Mouse (Mus musculus) liver, embryonic 15.5 days (tissue): Measurements from ENCODE around the gene Cep135. TPM values are rescaled to one million over a fixed set of nuclear protein-coding genes. Genes with fewer than 3 reads are reported as not detected.

Experiments
- ATAC-seq: fragments of 200-750 bp; cut with Nextera tagmentation; 2 replicates; pipeline ENCODE4 v1.8.0; 2017; ENCODE audit warnings: moderate number of reproducible peaks, mild to moderate bottlenecking, moderate library complexity; ENCODE audit not compliant: insufficient read depth
- H3K27ac ChIP-seq: fragments of 300-500 bp; sonication (generic); replicated peaks from 2 replicates; pipeline ENCODE4 v1.5.1; 2015; ENCODE audit warnings: mild to moderate bottlenecking, inconsistent platforms
- H3K27me3 ChIP-seq: fragments of 300-500 bp; sonication (generic); 2 replicates; pipeline ENCODE4 v1.6.1; 2015; ENCODE audit warnings: mild to moderate bottlenecking, inconsistent platforms
- H3K36me3 ChIP-seq: fragments of 300-500 bp; sonication (generic); replicated peaks from 2 replicates; pipeline ENCODE4 v1.6.1; 2015; ENCODE audit warnings: moderate library complexity, mild to moderate bottlenecking, inconsistent platforms
- H3K4me1 ChIP-seq: fragments of 300-500 bp; sonication (generic); replicated peaks from 2 replicates; pipeline ENCODE4 v1.6.1; 2015; ENCODE audit warnings: inconsistent platforms
- H3K4me2 ChIP-seq: fragments of 300-500 bp; sonication (generic); 2 replicates; pipeline ENCODE4 v1.6.1; 2015; ENCODE audit warnings: moderate library complexity, mild to moderate bottlenecking, inconsistent platforms
- H3K4me3 ChIP-seq: fragments of 300-500 bp; sonication (generic); replicated peaks from 2 replicates; pipeline ENCODE4 v1.5.1; 2015; ENCODE audit warnings: mild to moderate bottlenecking, inconsistent platforms
- H3K9ac ChIP-seq: fragments of 300-500 bp; sonication (generic); 2 replicates; pipeline ENCODE4 v1.6.1; 2015; ENCODE audit warnings: moderate library complexity, mild to moderate bottlenecking, inconsistent platforms
- H3K9me3 ChIP-seq: fragments of 300-500 bp; sonication (generic); replicated peaks from 2 replicates; pipeline ENCODE4 v1.6.1; 2016; ENCODE audit warnings: inconsistent platforms
- WGBS: fragments of 180-500 bp; shearing (Covaris S2); methylation state at CpG from one replicate; pipeline ENCODE4 v1.1.7; 2015; ENCODE audit warnings: mixed read lengths; ENCODE audit not compliant: insufficient replicate concordance; 5-methylcytosine and 5-hydroxymethylcytosine counted together
- polyA plus RNA-seq: library from polyadenylated mRNA; unstranded; fragments of >200 nt; fragmentation: Nextera tagmentation; extraction: Ambion mirVana; gene quantifications from 2 replicates; pipeline ENCODE4 v1.2.1, GENCODE M21; 2015

The Cep135 gene
- polyA plus RNA-seq, 1 experiment from 2014 or later: 4.1 TPM

DNA sequence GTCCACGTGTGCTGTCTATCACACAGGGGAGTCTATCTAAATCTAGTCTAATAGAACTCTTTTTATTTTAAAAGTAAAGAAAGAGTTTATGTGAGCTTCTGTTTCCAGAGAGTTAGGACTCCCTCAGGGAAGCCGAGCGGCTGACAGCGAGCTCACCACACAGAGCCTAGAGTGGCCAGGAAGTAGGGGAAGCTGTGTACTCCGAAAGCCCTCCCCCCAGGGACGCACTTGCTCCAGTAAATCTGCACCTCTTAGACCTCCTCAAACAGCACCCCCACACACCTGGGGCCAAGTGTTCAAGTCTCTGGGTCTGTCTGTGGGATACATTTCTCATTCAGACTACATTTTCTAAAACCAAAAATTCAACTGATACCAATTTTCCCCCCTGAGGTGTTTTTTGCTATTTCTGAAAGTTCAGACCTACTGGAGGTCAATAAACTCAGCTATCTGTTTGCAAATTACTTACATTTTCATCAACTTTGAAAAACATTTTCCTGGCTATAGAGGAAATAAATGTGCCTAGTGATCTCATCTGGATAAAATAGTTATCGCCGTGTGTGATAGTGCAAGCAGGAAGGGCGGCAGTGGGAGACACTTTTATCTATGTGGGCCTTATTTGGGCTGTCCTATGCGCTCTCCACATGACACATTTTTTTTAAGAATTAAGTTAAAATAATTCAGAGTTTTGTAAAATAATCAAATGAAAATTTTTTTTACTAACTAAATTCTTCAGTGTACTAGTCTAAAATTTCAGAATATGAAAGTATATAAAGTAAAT is 56.8 kb downstream of the Cep135 start:
- H3K9me3 ChIP-seq: no peaks in the 10 kb centered on the region
- H3K36me3 ChIP-seq: peaks cover 45% of the 10 kb centered on the region
- no peak for ATAC-seq
- H3K4me3 ChIP-seq: no peak overlapping the region
- H3K27me3 ChIP-seq: no peaks in the 10 kb centered on the region
- no peak overlapping the region for H3K4me2 ChIP-seq
- H3K4me1 ChIP-seq: no peaks in the 10 kb centered on the region; the same call in none of the 2 replicates
- H3K27ac ChIP-seq: no peak overlapping the region
- no peak overlapping the region for H3K9ac ChIP-seq
- WGBS: 68% methylated on average over 10 of the region's 10 CpGs

DNA sequence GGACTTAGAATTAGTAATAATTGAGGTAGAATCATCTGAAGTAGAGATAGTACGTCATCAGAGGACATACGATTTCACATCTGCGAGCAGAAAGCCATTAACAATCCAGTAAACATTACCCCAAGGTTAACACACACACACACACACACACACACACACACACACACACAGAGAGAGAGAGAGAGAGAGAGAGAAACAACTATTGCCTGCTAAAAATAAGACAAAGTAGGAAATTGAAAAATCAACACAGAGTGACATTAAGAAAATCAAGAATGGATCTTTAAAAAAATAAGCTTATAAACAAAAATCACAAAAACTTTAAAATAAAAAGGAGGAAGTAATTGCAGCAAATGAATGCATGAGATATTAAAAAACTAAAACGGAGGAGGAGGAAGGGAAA is 61.4 kb downstream of the Cep135 start:
- ATAC-seq: no peak
- H3K4me2 ChIP-seq: no peak overlapping the region
- no peak overlapping the region for H3K4me3 ChIP-seq
- H3K36me3 ChIP-seq: peaks cover 10% of the 10 kb centered on the region; the same call in 1 of the 2 replicates
- peaks cover 8% of the 10 kb centered on the region for H3K4me1 ChIP-seq
- H3K27ac ChIP-seq: no peak overlapping the region
- no peaks in the 10 kb centered on the region for H3K9me3 ChIP-seq
- no peak overlapping the region for H3K9ac ChIP-seq
- no peaks in the 10 kb centered on the region for H3K27me3 ChIP-seq
- WGBS: 70% methylated on average over 4 of the region's 4 CpGs

DNA sequence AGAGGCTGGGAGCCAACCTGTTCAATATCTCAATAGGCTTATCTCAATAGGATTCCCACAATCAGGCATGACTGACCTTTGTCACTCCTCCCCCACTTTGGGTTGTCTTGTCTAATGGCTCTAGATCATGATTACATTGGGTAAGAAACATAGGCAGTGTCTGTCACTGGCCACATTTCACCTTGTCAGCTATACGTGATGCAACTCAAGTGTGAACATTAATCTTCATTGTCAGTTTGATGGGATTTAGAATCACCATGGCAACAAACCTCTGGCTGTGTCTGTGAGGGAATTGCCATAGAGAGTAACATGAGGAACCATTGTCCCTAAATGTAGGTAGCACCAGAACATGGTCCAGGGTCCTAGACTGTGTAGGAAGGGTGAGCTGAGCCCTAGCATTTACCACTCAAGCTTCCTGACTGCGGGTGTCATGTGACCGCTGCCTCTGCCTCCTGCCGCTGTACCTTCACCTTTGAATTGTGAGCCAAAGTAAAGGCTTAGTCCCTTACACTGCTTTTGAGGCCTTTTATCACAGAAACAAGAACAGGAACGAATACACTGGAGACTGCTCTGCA is 62.7 kb downstream of the Cep135 start:
- H3K36me3 ChIP-seq: 0 out of 2 replicates have a peak, but pooled peaks cover 5% of the 10 kb centered on the region
- peaks cover 15% of the 10 kb centered on the region for H3K4me1 ChIP-seq
- no peak overlapping the region for H3K9ac ChIP-seq
- no peaks in the 10 kb centered on the region for H3K9me3 ChIP-seq
- ATAC-seq: no peak
- no peak overlapping the region for H3K4me2 ChIP-seq
- no peak overlapping the region for H3K4me3 ChIP-seq
- 61% methylated on average over 5 of the region's 5 CpGs for WGBS
- H3K27ac ChIP-seq: no peak overlapping the region
- no peaks in the 10 kb centered on the region for H3K27me3 ChIP-seq

DNA sequence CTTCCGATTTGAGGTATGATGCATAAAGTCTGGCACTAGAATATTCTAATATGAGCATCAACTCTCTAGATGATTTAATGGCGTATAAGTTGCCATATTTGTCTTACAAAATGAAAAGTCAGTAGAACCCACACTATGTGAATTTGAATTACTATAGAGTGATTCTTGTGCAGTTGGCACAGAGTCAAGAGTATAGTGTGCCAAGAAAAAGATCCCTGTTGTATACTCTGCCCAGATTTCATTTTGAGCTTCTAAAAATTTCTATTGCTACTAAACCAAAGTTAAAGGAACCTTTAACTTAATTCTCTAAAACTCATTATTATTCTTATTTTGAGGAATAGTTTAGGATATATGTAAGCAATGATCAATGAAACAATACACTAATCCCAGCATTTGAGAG is 67.7 kb downstream of the Cep135 start, which contains the start of gene C530008M17Rik:
Gene C530008M17Rik, plus strand, starts transcription at position 301 of the 400 bp plus-strand sequence.
- ATAC-seq: no peak
- WGBS: 91% methylated on average over 2 of the region's 2 CpGs
- Histone ChIP-seq H3K4me3 (peak within 1 kb of the TSS; percentile 89), H3K9me3 (no peaks in the 10 kb centered on the region), H3K9ac (peak within 1 kb of the TSS; percentile 92), H3K36me3 (no peaks in the 10 kb centered on the region), H3K4me1 (peaks cover 54% of the 10 kb centered on the region), H3K4me2 (peak within 1 kb of the TSS; percentile 97), H3K27ac (peak within 1 kb of the TSS; percentile 92), H3K27me3 (peaks cover 9% of the 10 kb centered on the region; the same call in 1 of the 2 replicates)

DNA sequence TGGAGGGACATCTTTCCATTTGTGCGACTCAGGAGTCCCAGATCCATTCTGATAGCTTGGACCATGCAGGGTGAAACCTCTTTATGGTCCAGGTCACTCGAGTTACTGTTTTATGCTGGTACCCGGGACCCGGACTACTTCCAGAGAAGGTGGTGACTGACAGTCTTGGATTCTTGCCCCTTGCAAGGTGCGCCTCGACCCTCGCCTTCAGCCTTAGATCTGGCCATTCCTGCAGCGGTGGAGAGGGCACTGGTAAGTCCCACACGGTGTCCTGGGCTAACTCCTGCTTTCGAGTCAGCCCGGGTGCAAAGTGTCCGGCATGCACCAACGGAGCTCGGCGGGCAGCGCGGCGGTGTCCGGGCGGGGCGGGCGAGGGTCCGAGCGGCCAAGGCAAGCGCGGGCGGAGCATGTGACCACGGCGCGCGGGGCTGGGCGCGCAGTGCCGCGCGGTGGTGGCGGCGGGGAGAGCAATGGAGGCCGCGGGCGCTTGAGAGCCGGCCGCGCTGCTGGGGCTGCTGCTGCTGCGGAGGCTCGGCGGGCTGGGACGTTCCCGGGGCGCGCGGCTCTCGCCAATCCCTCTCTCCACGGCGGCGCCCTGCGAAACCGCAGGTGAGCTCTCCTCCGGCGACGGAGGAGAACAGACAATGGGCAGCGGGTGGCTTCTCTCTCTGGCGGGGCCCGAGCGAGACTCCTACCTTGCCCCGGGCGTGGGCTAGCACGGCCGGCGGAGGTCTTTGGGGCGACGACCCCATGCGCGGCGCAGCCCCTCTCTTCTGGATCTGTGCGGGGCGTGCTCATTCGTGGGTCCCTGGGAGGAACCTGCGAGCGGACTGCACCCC is 69.0 kb downstream of the Cep135 start:
- peaks cover 9% of the 10 kb centered on the region; the same call in 1 of the 2 replicates for H3K27me3 ChIP-seq
- H3K27ac ChIP-seq: peak overlapping the region; percentile 92
- peak overlapping the region; percentile 92 for H3K9ac ChIP-seq
- under 1% methylated on average over 78 of the region's 80 CpGs for WGBS
- H3K4me2 ChIP-seq: peak overlapping the region; percentile 97
- no peaks in the 10 kb centered on the region for H3K36me3 ChIP-seq
- peak; percentile 65 for ATAC-seq
- H3K4me3 ChIP-seq: peak overlapping the region; percentile 89
- H3K4me1 ChIP-seq: peaks cover 59% of the 10 kb centered on the region
- no peaks in the 10 kb centered on the region for H3K9me3 ChIP-seq

DNA sequence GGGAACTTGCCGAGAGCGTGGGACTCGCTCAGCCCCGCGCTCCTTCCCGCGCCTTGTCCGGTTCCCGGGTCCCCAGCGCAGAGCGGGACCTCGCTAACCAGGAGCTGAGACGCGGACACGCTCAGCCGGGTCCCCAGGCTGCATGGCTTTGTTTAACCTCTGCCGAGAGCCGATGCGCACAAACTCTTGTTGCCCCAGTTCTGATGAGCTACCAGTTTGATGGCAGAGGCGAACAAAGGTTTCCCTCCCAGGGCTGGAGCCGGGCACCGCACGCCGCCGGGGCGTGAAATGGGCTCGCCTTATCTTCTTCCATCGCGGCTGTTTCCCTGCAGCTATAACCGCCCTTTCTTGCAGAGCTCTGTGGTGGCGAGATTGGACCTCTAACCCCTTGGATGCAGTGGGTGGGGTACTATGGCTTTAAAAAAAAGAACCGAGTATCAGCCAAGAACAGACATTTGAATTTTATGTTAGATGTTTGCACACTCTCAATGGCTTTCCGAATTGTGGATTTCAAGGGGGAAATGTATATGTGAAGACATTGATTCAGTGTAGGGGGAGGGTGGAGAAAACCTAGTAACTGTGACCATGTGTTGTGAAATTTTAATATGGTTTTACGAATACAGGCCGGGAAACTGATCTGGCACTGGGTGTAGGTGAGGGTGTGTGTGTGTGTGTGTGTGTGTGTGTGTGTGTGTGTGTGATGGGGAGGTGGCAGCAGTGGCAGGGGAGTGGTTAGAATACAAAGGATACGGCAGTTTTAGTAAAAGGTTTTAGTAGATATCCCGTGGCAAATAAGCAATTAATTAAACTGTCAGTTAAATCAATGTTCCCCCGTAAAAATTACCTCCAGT is 69.8 kb downstream of the Cep135 start:
- no peaks in the 10 kb centered on the region for H3K36me3 ChIP-seq
- no peaks in the 10 kb centered on the region for H3K9me3 ChIP-seq
- 2% methylated on average over 38 of the region's 38 CpGs for WGBS
- peak overlapping the region; percentile 92 for H3K27ac ChIP-seq
- H3K4me2 ChIP-seq: peak overlapping the region; percentile 97
- H3K9ac ChIP-seq: peak overlapping the region; percentile 92
- H3K27me3 ChIP-seq: peaks cover 9% of the 10 kb centered on the region; the same call in 1 of the 2 replicates
- H3K4me1 ChIP-seq: peaks cover 63% of the 10 kb centered on the region
- peak; percentile 96 for ATAC-seq
- peak overlapping the region; percentile 89 for H3K4me3 ChIP-seq

DNA sequence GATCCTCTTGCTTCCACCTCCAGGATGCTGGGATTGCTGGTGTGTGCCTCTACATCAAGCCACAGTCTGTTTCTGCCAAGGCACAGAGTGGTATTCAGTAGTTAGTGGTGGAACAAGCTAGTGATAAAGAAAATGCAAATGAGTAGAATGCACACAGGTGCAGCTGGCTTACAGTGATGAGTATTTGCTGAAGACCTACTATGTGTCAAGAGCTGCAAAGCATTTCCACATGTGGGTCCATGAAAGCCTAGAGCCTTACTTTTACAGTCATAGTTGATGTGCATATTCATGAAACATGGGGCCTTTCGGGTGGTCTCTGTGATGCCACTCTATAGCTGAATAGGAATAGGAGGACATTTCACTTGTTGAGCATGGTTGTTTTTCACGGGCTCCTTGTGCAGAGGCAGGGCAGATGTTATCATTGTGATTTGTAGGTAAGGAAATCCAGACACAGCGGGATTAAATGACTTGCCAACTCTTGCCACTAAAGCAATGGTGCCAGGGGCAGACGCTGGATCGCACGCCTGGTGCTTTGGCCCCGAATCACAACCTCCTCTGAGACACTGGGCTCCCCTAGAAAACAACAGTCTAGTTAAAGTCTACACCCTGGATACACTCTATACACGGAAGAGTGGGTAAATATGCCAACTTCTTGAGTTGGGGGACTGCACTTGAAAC is 71.6 kb downstream of the Cep135 start:
- ATAC-seq: no peak
- Histone ChIP-seq H3K4me2 (peak overlapping the region; percentile 97), H3K36me3 (no peaks in the 10 kb centered on the region), H3K27me3 (peaks cover 9% of the 10 kb centered on the region; the same call in 1 of the 2 replicates), H3K27ac (peak overlapping the region; percentile 30; the same call in 1 of the 2 replicates), H3K4me3 (peak overlapping the region; percentile 89; the same call in 1 of the 2 replicates), H3K4me1 (peaks cover 65% of the 10 kb centered on the region), H3K9me3 (no peaks in the 10 kb centered on the region), H3K9ac (no peak overlapping the region)
- WGBS: 80% methylated on average over 8 of the region's 8 CpGs

DNA sequence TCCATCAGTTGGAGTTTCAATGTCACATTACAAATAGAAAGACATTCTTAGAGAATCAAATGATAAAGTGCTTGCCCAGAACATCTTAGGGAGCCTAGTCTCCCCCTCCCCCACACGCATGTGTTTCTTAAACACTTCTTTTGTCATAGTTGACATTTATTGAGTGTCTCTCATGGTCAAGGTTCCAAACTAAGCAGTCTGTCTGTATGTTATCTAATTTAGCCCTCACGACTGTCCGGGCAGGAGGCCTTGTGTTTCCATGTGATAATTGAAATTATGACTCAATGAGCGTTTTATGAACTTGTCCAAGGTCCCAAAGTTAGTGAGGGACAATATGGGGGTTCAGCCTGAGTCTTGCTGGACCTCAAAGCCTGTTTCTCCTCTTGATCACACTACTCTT is 72.8 kb downstream of the Cep135 start:
- no peak for ATAC-seq
- WGBS: 20% methylated on average over 4 of the region's 4 CpGs
- peaks cover 9% of the 10 kb centered on the region; the same call in 1 of the 2 replicates for H3K27me3 ChIP-seq
- no peak overlapping the region for H3K9ac ChIP-seq
- peaks cover 60% of the 10 kb centered on the region for H3K4me1 ChIP-seq
- H3K36me3 ChIP-seq: no peaks in the 10 kb centered on the region
- H3K27ac ChIP-seq: peak overlapping the region; percentile 60; the same call in 1 of the 2 replicates
- H3K4me2 ChIP-seq: peak overlapping the region; percentile 38
- no peak overlapping the region for H3K4me3 ChIP-seq
- no peaks in the 10 kb centered on the region for H3K9me3 ChIP-seq

DNA sequence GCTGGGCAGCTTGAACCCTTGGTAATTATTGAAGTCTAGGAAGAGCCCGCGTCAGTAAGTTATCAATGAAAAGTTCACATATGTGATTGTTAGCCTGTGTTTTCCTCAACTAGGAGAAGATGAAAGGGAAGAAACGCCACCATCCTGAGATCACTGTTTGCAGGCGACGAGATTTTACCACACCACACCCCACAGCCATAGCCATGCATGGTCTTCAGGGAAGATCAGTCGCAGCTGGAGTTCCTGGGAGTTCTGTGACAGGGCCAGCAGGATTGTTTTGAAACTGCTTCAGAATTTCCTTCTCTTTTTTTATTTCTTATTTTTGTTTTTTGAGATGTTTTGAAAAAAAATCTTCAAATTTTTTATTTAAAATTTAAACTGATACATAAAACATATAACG is 76.4 kb downstream of the Cep135 start:
- no peaks in the 10 kb centered on the region for H3K9me3 ChIP-seq
- no peaks in the 10 kb centered on the region for H3K27me3 ChIP-seq
- H3K36me3 ChIP-seq: no peaks in the 10 kb centered on the region
- H3K4me2 ChIP-seq: no peak overlapping the region
- no peak overlapping the region for H3K9ac ChIP-seq
- H3K27ac ChIP-seq: no peak overlapping the region
- 77% methylated on average over 7 of the region's 7 CpGs for WGBS
- peaks cover 40% of the 10 kb centered on the region for H3K4me1 ChIP-seq
- no peak overlapping the region for H3K4me3 ChIP-seq
- ATAC-seq: no peak

DNA sequence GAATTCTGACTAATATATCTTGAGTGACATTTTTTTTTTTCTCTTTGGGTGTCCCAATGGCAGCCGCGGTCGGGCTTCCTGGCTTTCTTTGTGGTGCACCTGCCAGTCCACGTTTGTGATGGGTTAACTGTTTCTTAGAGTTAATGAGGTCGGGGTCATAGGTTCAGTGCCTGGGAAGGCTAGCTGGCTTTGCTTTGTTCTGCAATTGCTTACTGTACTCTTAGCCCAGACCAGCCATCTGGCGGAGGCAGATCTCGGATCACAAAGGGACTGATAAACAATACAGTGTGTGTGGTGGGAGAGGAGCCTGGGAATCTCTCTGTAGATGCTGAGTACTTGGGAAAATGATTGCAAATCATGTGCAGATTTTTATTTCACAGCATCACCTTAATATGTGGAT is 76.9 kb downstream of the Cep135 start:
- Histone ChIP-seq H3K4me1 (peaks cover 39% of the 10 kb centered on the region), H3K4me3 (no peak overlapping the region), H3K27me3 (no peaks in the 10 kb centered on the region), H3K9me3 (no peaks in the 10 kb centered on the region), H3K4me2 (no peak overlapping the region), H3K27ac (no peak overlapping the region), H3K36me3 (no peaks in the 10 kb centered on the region), H3K9ac (no peak overlapping the region)
- WGBS: 48% methylated on average over 7 of the region's 7 CpGs
- no peak for ATAC-seq
